Mouse (Mus musculus) neural tube, embryonic 11.5 days (tissue): ENCODE results near the gene Zc3h15. TPM values are rescaled to one million over a fixed set of nuclear protein-coding genes. Genes with fewer than 3 reads are reported as not detected.
A peak's percentile ranks its signal among the peaks of the same experiment; 100 is the strongest.

Experiments
- ATAC-seq: fragments of 200-750 bp; cut with Nextera tagmentation; 2 replicates; pipeline ENCODE4 v1.8.0; 2017; ENCODE audit warnings: moderate number of reproducible peaks, mild to moderate bottlenecking, moderate TSS enrichment, moderate library complexity; ENCODE audit not compliant: insufficient read depth, low FRiP score, low TSS enrichment
- DNase-seq: peaks from one replicate; pipeline ENCODE4 v3.0.0-alpha.2; 2015; ENCODE audit warnings: low spot score
- H3K27ac ChIP-seq: fragments of 300-500 bp; sonication (generic); 2 replicates; pipeline ENCODE4 v1.5.1; 2014; ENCODE audit warnings: low read depth, mild to moderate bottlenecking, low read length
- H3K27me3 ChIP-seq: fragments of 300-500 bp; sonication (generic); 2 replicates; pipeline ENCODE4 v1.6.1; 2014; ENCODE audit warnings: mild to moderate bottlenecking, low read length, mixed read lengths; ENCODE audit not compliant: control insufficient read depth, insufficient read depth
- H3K36me3 ChIP-seq: fragments of 300-500 bp; sonication (generic); 2 replicates; pipeline ENCODE4 v1.6.1; 2014; ENCODE audit warnings: mild to moderate bottlenecking, low read length, moderate library complexity, mixed read lengths; ENCODE audit not compliant: control insufficient read depth, insufficient read depth
- H3K4me1 ChIP-seq: fragments of 300-500 bp; sonication (generic); 2 replicates; pipeline ENCODE4 v1.6.1; 2014; ENCODE audit warnings: low read length, mixed read lengths; ENCODE audit not compliant: control insufficient read depth, insufficient read depth
- H3K4me2 ChIP-seq: fragments of 300-500 bp; sonication (generic); 2 replicates; pipeline ENCODE4 v1.6.1; 2014; ENCODE audit warnings: low read depth, mild to moderate bottlenecking, moderate library complexity
- H3K4me3 ChIP-seq: fragments of 300-500 bp; sonication (generic); 2 replicates; pipeline ENCODE4 v1.5.1; 2014; ENCODE audit warnings: low read depth, low read length
- H3K9ac ChIP-seq: fragments of 300-500 bp; sonication (generic); 2 replicates; pipeline ENCODE4 v1.6.1; 2014; ENCODE audit warnings: mild to moderate bottlenecking, low read length
- H3K9me3 ChIP-seq: fragments of 300-500 bp; sonication (generic); 2 replicates; pipeline ENCODE4 v1.6.1; 2016; ENCODE audit warnings: low read length; ENCODE audit not compliant: control insufficient read depth
- WGBS: fragments of 180-500 bp; shearing (Covaris S2); extraction: QIAGEN DNeasy Blood & Tissue Kit; methylation state at CpG from one replicate; pipeline ENCODE4 v1.1.7; 2014; 5-methylcytosine and 5-hydroxymethylcytosine counted together
- polyA plus RNA-seq: library from polyadenylated mRNA; unstranded; fragments of >200 nt; fragmentation: Nextera tagmentation; extraction: Ambion mirVana; gene quantifications from 2 replicates; pipeline ENCODE4 v1.2.1, GENCODE M21; 2014

Zc3h15 gene
- polyA plus RNA-seq: 161 and 164 TPM in 2 replicates

- whole genome bisulfite sequencing: under 1% methylated on average over 86 of the region's 100 CpGs
- DNase-seq (peak; percentile 97), ATAC-seq (peak; percentile 99)
- H3K9ac ChIP-seq: peak within 1 kb of the TSS; percentile 97
- H3K4me3 ChIP-seq: peak within 1 kb of the TSS; percentile 96
- H3K4me1 ChIP-seq: peaks cover 11% of the 10 kb centered on the region; the same call in 1 of the 2 replicates
- no peaks in the 10 kb centered on the region for H3K9me3 ChIP-seq
- H3K36me3 ChIP-seq: no peaks in the 10 kb centered on the region
- peak within 1 kb of the TSS; percentile 79 for H3K4me2 ChIP-seq
- peak within 1 kb of the TSS; percentile 85 for H3K27ac ChIP-seq
- no peaks in the 10 kb centered on the region for H3K27me3 ChIP-seq
Measured at GRCm38 (mm10) chr2:83644276-83645252, at the start of gene Zc3h15. Gene Zc3h15 (plus strand): TSS chr2:83644435.

- 93% methylated on average over 11 of the region's 11 CpGs for WGBS
- Histone ChIP-seq H3K4me3 (no peak overlapping the region), H3K27ac (no peak overlapping the region), H3K9me3 (no peaks in the 10 kb centered on the region), H3K9ac (no peak overlapping the region), H3K36me3 (no peaks in the 10 kb centered on the region), H3K4me2 (no peak overlapping the region), H3K27me3 (no peaks in the 10 kb centered on the region), H3K4me1 (no peaks in the 10 kb centered on the region)
- ATAC-seq (no peak), DNase-seq (no peak)
Measured at GRCm38 (mm10) chr2:83620558-83621367, 23.5 kb upstream of the Zc3h15 start.

GRCm38 (mm10) chr2:83621511-83621910 lies 22.7 kb upstream of the Zc3h15 start:
- no peak overlapping the region for H3K4me2 ChIP-seq
- no peak overlapping the region for H3K4me3 ChIP-seq
- no peaks in the 10 kb centered on the region for H3K36me3 ChIP-seq
- no peaks in the 10 kb centered on the region for H3K9me3 ChIP-seq
- 85% methylated on average over 4 of the region's 4 CpGs for WGBS
- no peak for DNase-seq
- no peaks in the 10 kb centered on the region for H3K4me1 ChIP-seq
- no peak overlapping the region for H3K27ac ChIP-seq
- ATAC-seq: no peak
- H3K27me3 ChIP-seq: no peaks in the 10 kb centered on the region
- H3K9ac ChIP-seq: no peak overlapping the region

GRCm38 (mm10) chr2:83622792-83623191 lies 21.4 kb upstream of the Zc3h15 start:
- ATAC-seq: no peak
- H3K27me3 ChIP-seq: no peaks in the 10 kb centered on the region
- H3K36me3 ChIP-seq: no peaks in the 10 kb centered on the region
- H3K9me3 ChIP-seq: no peaks in the 10 kb centered on the region
- WGBS: 52% methylated on average over 11 of the region's 11 CpGs
- no peak for DNase-seq
- no peaks in the 10 kb centered on the region for H3K4me1 ChIP-seq
- H3K27ac ChIP-seq: no peak overlapping the region
- no peak overlapping the region for H3K4me3 ChIP-seq
- H3K9ac ChIP-seq: no peak overlapping the region
- H3K4me2 ChIP-seq: no peak overlapping the region

- Histone ChIP-seq H3K9ac (no peak overlapping the region), H3K27me3 (no peaks in the 10 kb centered on the region), H3K27ac (no peak overlapping the region), H3K36me3 (no peaks in the 10 kb centered on the region), H3K4me3 (no peak overlapping the region), H3K9me3 (no peaks in the 10 kb centered on the region), H3K4me2 (no peak overlapping the region), H3K4me1 (no peaks in the 10 kb centered on the region)
- no peak for DNase-seq
- ATAC-seq: no peak
- WGBS: 78% methylated on average over 4 of the region's 4 CpGs
Measured at GRCm38 (mm10) chr2:83624045-83624444, 20.2 kb upstream of the Zc3h15 start.

GRCm38 (mm10) chr2:83625226-83626108 lies 18.8 kb upstream of the Zc3h15 start:
- no peak overlapping the region for H3K4me2 ChIP-seq
- no peaks in the 10 kb centered on the region for H3K27me3 ChIP-seq
- ATAC-seq (peak; percentile 67; the same call in 1 of the 2 replicates), DNase-seq (peak; percentile 70)
- H3K4me3 ChIP-seq: no peak overlapping the region
- no peak overlapping the region for H3K9ac ChIP-seq
- 31% methylated on average over 10 of the region's 10 CpGs for WGBS
- H3K9me3 ChIP-seq: no peaks in the 10 kb centered on the region
- H3K4me1 ChIP-seq: no peaks in the 10 kb centered on the region
- no peak overlapping the region for H3K27ac ChIP-seq
- H3K36me3 ChIP-seq: no peaks in the 10 kb centered on the region

GRCm38 (mm10) chr2:83626881-83627280 lies 17.4 kb upstream of the Zc3h15 start:
- Histone ChIP-seq H3K36me3 (no peaks in the 10 kb centered on the region), H3K27ac (no peak overlapping the region), H3K9me3 (no peaks in the 10 kb centered on the region), H3K4me2 (no peak overlapping the region), H3K4me1 (no peaks in the 10 kb centered on the region), H3K9ac (no peak overlapping the region), H3K27me3 (no peaks in the 10 kb centered on the region), H3K4me3 (no peak overlapping the region)
- WGBS: 82% methylated on average over 9 of the region's 9 CpGs
- no peak for DNase-seq
- no peak for ATAC-seq

- H3K27me3 ChIP-seq: no peaks in the 10 kb centered on the region
- H3K4me3 ChIP-seq: no peak overlapping the region
- H3K27ac ChIP-seq: no peak overlapping the region
- H3K9me3 ChIP-seq: no peaks in the 10 kb centered on the region
- no peak overlapping the region for H3K4me2 ChIP-seq
- whole genome bisulfite sequencing: 86% methylated on average over 9 of the region's 9 CpGs
- no peaks in the 10 kb centered on the region for H3K36me3 ChIP-seq
- ATAC-seq: no peak
- no peaks in the 10 kb centered on the region for H3K4me1 ChIP-seq
- H3K9ac ChIP-seq: no peak overlapping the region
- no peak for DNase-seq
Measured at GRCm38 (mm10) chr2:83627495-83627894, 16.7 kb upstream of the Zc3h15 start.
